8 mouse cellular contexts compared by ENCODE assay signal in genomic region chr5:117978159-117978697, GRCm38 (mm10). TPM values are rescaled to one million over a fixed set of nuclear protein-coding genes. Genes with fewer than 3 reads are reported as not detected.
DNase-seq lines count a peak whose midpoint lies in the region; ATAC-seq and TF ChIP-seq lines count a peak whose summit lies in the region.

No protein-coding gene starts in this region.

- 59% methylated on average over 17 of the region's 17 CpGs for WGBS in embryonic facial prominence, embryonic 15.5 days
- WGBS in limb, embryonic 10.5 days = 68% methylated on average over 17 of the region's 17 CpGs
- WGBS in neural tube, embryonic 13.5 days = 39% methylated on average over 17 of the region's 17 CpGs

- no peak overlapping the region; the same call in 1 of the 2 replicates for H3K9ac ChIP-seq in embryonic facial prominence, embryonic 15.5 days
- H3K9ac ChIP-seq in neural tube, embryonic 13.5 days = peak overlapping the region; percentile 98

- H3K9me3 ChIP-seq in embryonic facial prominence, embryonic 15.5 days (replicated peaks) = no peaks in the 10 kb centered on the region
- H3K9me3 ChIP-seq in limb, embryonic 10.5 days (replicated peaks) = no peaks in the 10 kb centered on the region
- H3K9me3 ChIP-seq in neural tube, embryonic 13.5 days = no peaks in the 10 kb centered on the region

- peaks cover 16% of the 10 kb centered on the region for H3K4me1 ChIP-seq in embryonic facial prominence, embryonic 15.5 days
- peaks cover 23% of the 10 kb centered on the region for H3K4me1 ChIP-seq in limb, embryonic 10.5 days
- H3K4me1 ChIP-seq in neural tube, embryonic 13.5 days (replicated peaks) = peaks cover 36% of the 10 kb centered on the region

- peak overlapping the region; percentile 79 for H3K4me3 ChIP-seq in layer of hippocampus, adult 2 months
- H3K4me3 ChIP-seq in embryonic facial prominence, embryonic 15.5 days (replicated peaks) = peak overlapping the region; percentile 99
- peak overlapping the region; percentile 88 for H3K4me3 ChIP-seq in limb, embryonic 10.5 days
- peak overlapping the region; percentile 96 for H3K4me3 ChIP-seq in neural tube, embryonic 13.5 days

- peak overlapping the region; percentile 77 for H3K4me2 ChIP-seq in embryonic facial prominence, embryonic 15.5 days (replicated peaks)
- peak overlapping the region; percentile 75 for H3K4me2 ChIP-seq in neural tube, embryonic 13.5 days

- H3K36me3 ChIP-seq in embryonic facial prominence, embryonic 15.5 days = peaks cover 26% of the 10 kb centered on the region
- peaks cover 50% of the 10 kb centered on the region for H3K36me3 ChIP-seq in limb, embryonic 10.5 days
- H3K36me3 ChIP-seq in neural tube, embryonic 13.5 days = peaks cover 39% of the 10 kb centered on the region

- no peak for TF ChIP-seq CTCF in layer of hippocampus, adult 2 months (conservative IDR thresholded peaks at IDR 0.05)

- ATAC-seq in embryonic facial prominence, embryonic 15.5 days (ENCODE audit: insufficient number of reproducible peaks, low FRiP score, low TSS enrichment, low read depth) = no peak
- ATAC-seq in neural tube, embryonic 13.5 days (ENCODE audit: low read depth) = no peak

- no peak for DNase-seq in layer of hippocampus, adult 2 months (ENCODE audit: low spot score in 2 of 2)
- DNase-seq in layer of hippocampus, postnatal 10 days (ENCODE audit: low spot score in 2 of 2) = no peak
- DNase-seq in limb, embryonic 10.5 days (ENCODE audit: low spot score) = no peak
- no peak for DNase-seq in spleen, adult 12 weeks (ENCODE audit: low spot score)
- DNase-seq in left cerebral cortex, postnatal 25 days (ENCODE audit: low spot score in 2 of 2) = no peak
- no peak for DNase-seq in cerebellum, adult 9-11 months

- H3K27ac ChIP-seq in layer of hippocampus, adult 2 months = peak overlapping the region; percentile 99; the same call in 1 of the 2 replicates
- 0 out of 2 replicates have a peak overlapping the region, but pooled peaks have one; percentile 13 for H3K27ac ChIP-seq in embryonic facial prominence, embryonic 15.5 days (replicated peaks)
- peak overlapping the region; percentile 95 for H3K27ac ChIP-seq in limb, embryonic 10.5 days
- H3K27ac ChIP-seq in neural tube, embryonic 13.5 days (replicated peaks) = peak overlapping the region; percentile 91

- H3K27me3 ChIP-seq in embryonic facial prominence, embryonic 15.5 days = no peaks in the 10 kb centered on the region
- no peaks in the 10 kb centered on the region for H3K27me3 ChIP-seq in limb, embryonic 10.5 days (ENCODE audit: low read depth, poor library complexity, severe bottlenecking)
- H3K27me3 ChIP-seq in neural tube, embryonic 13.5 days = no peaks in the 10 kb centered on the region

- intact Hi-C loops in left cerebral cortex, postnatal 25 days (cut with DNase I) = no loop called here

RNA-seq across cellular contexts. Expression of gene Fbxo21, which starts 1.7 kb away (rescaled TPM):
- total RNA-seq in layer of hippocampus, adult 2 months (2021) = 100 to 1,000 TPM; 140 to 165 TPM
- 100 to 1,000 TPM; 125 to 134 TPM for total RNA-seq in layer of hippocampus, postnatal 10 days (2021)
- 55.1 and 55.3 TPM in 2 replicates for polyA plus RNA-seq in embryonic facial prominence, embryonic 15.5 days (2015; fragmentation: Nextera tagmentation; extraction: Ambion mirVana)
- polyA plus RNA-seq in limb, embryonic 10.5 days (2016; fragmentation: Nextera tagmentation; extraction: Ambion mirVana) = 86.1 and 93.4 TPM in 2 replicates
- polyA plus RNA-seq in neural tube, embryonic 13.5 days (2015; fragmentation: Nextera tagmentation; extraction: Ambion mirVana) = 133 and 139 TPM in 2 replicates
- total RNA-seq in left cerebral cortex, postnatal 25 days (2021) = 100 to 1,000 TPM; 105 to 110 TPM

RNA-seq across cellular contexts. Expression of gene Tesc, which starts 49.3 kb away (rescaled TPM):
- total RNA-seq in layer of hippocampus, adult 2 months (2021) = 10 to 100 TPM; 88.0 to 91.2 TPM
- total RNA-seq in layer of hippocampus, postnatal 10 days (2021) = 10 to 100 TPM; 41.3 to 42.2 TPM
- 30.2 and 38.2 TPM in 2 replicates for polyA plus RNA-seq in embryonic facial prominence, embryonic 15.5 days (2015; fragmentation: Nextera tagmentation; extraction: Ambion mirVana)
- 0.14 and 0.48 TPM in 2 replicates for polyA plus RNA-seq in limb, embryonic 10.5 days (2016; fragmentation: Nextera tagmentation; extraction: Ambion mirVana)
- 1.8 and 2.1 TPM in 2 replicates for polyA plus RNA-seq in neural tube, embryonic 13.5 days (2015; fragmentation: Nextera tagmentation; extraction: Ambion mirVana)
- 10 to 100 TPM; 90.0 to 94.0 TPM for total RNA-seq in left cerebral cortex, postnatal 25 days (2021)

Comparison
In these comparisons a context has a peak if more than half of its experiments do, and no peak if none do; other contexts are left out.
1. H3K27ac ChIP-seq: peak in every context shown above with its lines; median percentile 99 in layer of hippocampus, adult 2 months; 95 in limb, embryonic 10.5 days; 91 in neural tube, embryonic 13.5 days; 13 in embryonic facial prominence, embryonic 15.5 days.